Mouse (Mus musculus) lung, adult 10 weeks (tissue): ENCODE results near the gene Hspa4l. TPM values are rescaled to one million over a fixed set of nuclear protein-coding genes. Genes with fewer than 3 reads are reported as not detected.

Experiments
- polyA plus RNA-seq: library from polyadenylated mRNA; stranded (reverse); fragments of 350-450 nt; fragmentation: Illumina TruSeq; extraction: RNeasy Lipid Tissue Mini Kit (QIAGEN cat#74804); gene quantifications from one replicate; pipeline ENCODE4 v1.2.3, GENCODE M21; 2014; ENCODE audit warnings: low read depth, low replicate concordance; ENCODE audit not compliant: insufficient read depth

Gene Hspa4l
- 13.2 TPM for polyA plus RNA-seq

DNA sequence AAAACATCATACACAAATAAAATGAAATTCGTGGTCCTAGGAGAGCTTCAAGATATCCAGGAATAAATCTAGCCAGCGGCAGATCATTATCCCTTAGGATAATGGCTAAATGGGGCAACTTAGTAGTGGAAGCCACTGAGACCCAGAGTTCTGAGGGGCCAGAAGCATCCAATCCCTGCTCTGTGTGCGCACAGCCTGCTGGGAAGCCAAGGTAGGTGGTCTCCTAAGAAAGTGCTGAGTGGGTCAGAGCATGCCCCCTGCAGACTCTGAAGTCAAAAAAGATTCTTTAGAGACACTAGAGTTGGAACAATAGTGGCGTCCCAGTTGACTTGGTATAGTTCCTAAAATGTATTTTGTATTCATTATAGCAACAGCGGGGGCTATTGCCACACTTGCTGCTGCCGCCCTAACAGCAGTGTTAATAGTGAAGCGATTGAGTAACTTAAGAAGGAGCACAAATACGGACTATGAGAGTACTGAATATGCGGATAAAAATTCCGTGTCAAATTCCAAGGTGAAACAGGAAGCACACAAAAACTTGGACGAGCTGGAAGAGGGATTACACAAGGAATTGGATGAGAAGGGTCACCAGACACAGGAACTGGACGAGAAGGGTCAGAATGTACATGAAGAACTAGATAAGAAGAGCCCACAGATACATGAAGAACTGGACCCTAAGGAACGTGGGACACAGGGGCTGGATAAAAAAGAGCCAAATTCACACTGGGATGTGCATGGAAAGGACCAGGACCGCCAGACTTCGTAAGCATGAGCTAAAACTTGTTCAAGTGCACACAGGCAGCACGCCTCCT, at the start of gene Hspa4l:
TSS of gene Hspa4l (plus strand) at position 472 of the 812 bp plus-strand sequence.

DNA sequence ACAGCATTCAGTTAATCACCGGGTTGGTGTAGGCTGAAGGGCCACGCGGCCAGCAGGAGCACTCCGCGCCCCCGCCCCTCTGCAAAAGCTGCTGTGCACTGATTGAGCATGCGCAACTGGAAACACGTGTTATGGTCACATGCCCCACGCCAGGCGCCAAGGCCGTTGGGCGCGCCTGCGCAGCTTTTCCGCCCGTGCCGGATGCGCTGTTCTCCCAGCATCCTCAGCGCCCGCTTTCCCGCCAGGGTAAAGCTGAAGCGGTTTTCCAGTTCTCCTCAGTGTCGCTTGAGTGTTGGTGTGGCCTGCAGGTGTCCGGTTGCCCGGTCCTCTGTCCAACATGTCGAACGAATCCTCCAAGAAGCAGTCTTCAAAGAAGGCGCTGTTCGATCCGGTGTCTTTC, 35.6 kb upstream of the Hspa4l start, which contains the start of gene Slc25a31:
TSS of gene Slc25a31 (plus strand) at position 201 of the 400 bp plus-strand sequence.

DNA sequence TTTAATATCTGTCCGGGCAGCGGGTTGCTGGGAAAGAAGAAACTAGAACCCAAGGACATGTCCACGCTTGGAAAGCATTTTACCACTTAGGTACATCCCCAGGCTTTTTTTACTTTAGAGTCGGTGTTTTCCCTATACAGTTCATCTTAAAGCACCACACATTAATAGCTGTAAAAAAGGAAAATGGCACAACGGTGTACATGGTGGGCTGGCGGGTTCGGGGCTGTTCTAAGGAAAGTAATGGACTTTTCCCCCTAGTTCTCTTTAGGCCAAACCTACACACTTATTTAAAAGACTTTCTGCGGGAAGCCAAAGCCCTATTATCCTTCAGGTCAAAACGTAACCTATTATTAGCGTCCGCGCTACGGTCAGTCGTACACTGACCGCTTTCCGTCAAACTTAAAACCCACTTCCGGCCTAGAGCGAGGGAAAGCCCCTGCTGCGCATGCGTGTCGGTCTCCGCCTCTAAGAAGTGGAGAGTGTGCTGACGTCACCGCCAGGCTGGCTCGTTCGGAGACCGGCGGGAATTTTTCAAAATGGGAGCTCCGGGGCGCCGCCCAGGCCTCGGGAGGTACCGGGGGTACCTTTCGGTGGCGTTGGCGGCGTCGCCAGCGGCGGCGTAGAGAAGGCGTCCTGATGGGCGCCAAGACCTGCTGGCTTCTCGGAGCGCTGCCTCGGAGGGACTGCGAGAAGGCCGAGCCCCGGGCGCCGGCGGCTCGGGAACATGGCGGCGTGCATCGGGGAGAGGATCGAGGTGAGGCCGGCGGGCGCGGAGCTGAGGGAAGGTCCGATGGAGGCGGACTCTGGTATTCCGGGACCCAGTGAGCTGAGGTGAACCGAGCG, 55.5 kb downstream of the Hspa4l start, which contains the start of gene Plk4:
TSS of gene Plk4 (plus strand) at position 490 of the 843 bp plus-strand sequence.

Other genes starting within 250 kb of the Hspa4l start
- gene Intu, start 213.2 kb upstream of the Hspa4l start, polyA plus RNA-seq: 2.0 TPM
- gene Slc25a31, start 35.6 kb upstream of the Hspa4l start, polyA plus RNA-seq: not detected
- gene Plk4, start 55.5 kb downstream of the Hspa4l start, polyA plus RNA-seq: 3.5 TPM
- gene Mfsd8, start 102.4 kb downstream of the Hspa4l start, polyA plus RNA-seq: 6.2 TPM
- gene Abhd18, start 102.5 kb downstream of the Hspa4l start, polyA plus RNA-seq: 1.6 TPM
- gene 1700034I23Rik, start 158.0 kb downstream of the Hspa4l start, polyA plus RNA-seq: not detected
- gene Larp1b, start 205.3 kb downstream of the Hspa4l start, polyA plus RNA-seq: 16.1 TPM